Mouse (Mus musculus) neural tube, embryonic 15.5 days (tissue): ENCODE measurements around the gene Gm20716. TPM values are rescaled to one million over a fixed set of nuclear protein-coding genes. Genes with fewer than 3 reads are reported as not detected.
"Not testable (repeated sequence)": the region's sequence is repeated elsewhere in the genome, so short reads cannot be mapped to it uniquely, and the experiment has no call there.

Experiments
- ATAC-seq: fragments of 200-750 bp; cut with Nextera tagmentation; 2 replicates; pipeline ENCODE4 v1.8.0; 2017; ENCODE audit warnings: mild to moderate bottlenecking, moderate TSS enrichment, moderate library complexity; ENCODE audit not compliant: low FRiP score
- H3K27ac ChIP-seq: fragments of 300-500 bp; sonication (generic); replicated peaks from 2 replicates; pipeline ENCODE4 v1.5.1; 2015; ENCODE audit warnings: mild to moderate bottlenecking, inconsistent platforms
- H3K27me3 ChIP-seq: fragments of 300-500 bp; sonication (generic); replicated peaks from 2 replicates; pipeline ENCODE4 v1.6.1; 2015; ENCODE audit warnings: inconsistent platforms
- H3K36me3 ChIP-seq: fragments of 300-500 bp; sonication (generic); 2 replicates; pipeline ENCODE4 v1.6.1; 2015; ENCODE audit warnings: inconsistent platforms
- H3K4me1 ChIP-seq: fragments of 300-500 bp; sonication (generic); 2 replicates; pipeline ENCODE4 v1.6.1; 2015; ENCODE audit warnings: inconsistent platforms
- H3K4me2 ChIP-seq: fragments of 300-500 bp; sonication (generic); 2 replicates; pipeline ENCODE4 v1.6.1; 2015; ENCODE audit warnings: inconsistent platforms, mild to moderate bottlenecking, moderate library complexity
- H3K4me3 ChIP-seq: fragments of 300-500 bp; sonication (generic); replicated peaks from 2 replicates; pipeline ENCODE4 v1.5.1; 2015; ENCODE audit warnings: mild to moderate bottlenecking, inconsistent platforms
- H3K9ac ChIP-seq: fragments of 300-500 bp; sonication (generic); replicated peaks from 2 replicates; pipeline ENCODE4 v1.6.1; 2015; ENCODE audit warnings: mild to moderate bottlenecking, inconsistent platforms
- H3K9me3 ChIP-seq: fragments of 300-500 bp; sonication (generic); replicated peaks from 2 replicates; pipeline ENCODE4 v1.6.1; 2016; ENCODE audit warnings: inconsistent platforms
- WGBS: fragments of 180-500 bp; shearing (Covaris S2); methylation state at CpG from one replicate; pipeline ENCODE4 v1.1.7; 2015; ENCODE audit warnings: mixed read lengths; 5-methylcytosine and 5-hydroxymethylcytosine counted together
- polyA plus RNA-seq: library from polyadenylated mRNA; unstranded; fragments of >200 nt; fragmentation: Nextera tagmentation; extraction: Ambion mirVana; gene quantifications from 2 replicates; pipeline ENCODE4 v1.2.1, GENCODE M21; 2015

Gm20716 gene
- polyA plus RNA-seq, 1 experiment from 2014 or later = 20.7 TPM

GRCm38 (mm10) chr2:168160370-168160930, 69.7 kb downstream of the Gm20716 start:
- Histone ChIP-seq H3K27ac (no peak overlapping the region), H3K27me3 (peaks cover 4% of the 10 kb centered on the region; the same call in 1 of the 2 replicates), H3K4me3 (no peak overlapping the region), H3K4me2 (no peak overlapping the region), H3K9ac (no peak overlapping the region), H3K4me1 (peaks cover 26% of the 10 kb centered on the region), H3K36me3 (no peaks in the 10 kb centered on the region), H3K9me3 (no peaks in the 10 kb centered on the region)
- ATAC-seq = no peak
- WGBS = 89% methylated on average over 9 of the region's 9 CpGs

DNA sequence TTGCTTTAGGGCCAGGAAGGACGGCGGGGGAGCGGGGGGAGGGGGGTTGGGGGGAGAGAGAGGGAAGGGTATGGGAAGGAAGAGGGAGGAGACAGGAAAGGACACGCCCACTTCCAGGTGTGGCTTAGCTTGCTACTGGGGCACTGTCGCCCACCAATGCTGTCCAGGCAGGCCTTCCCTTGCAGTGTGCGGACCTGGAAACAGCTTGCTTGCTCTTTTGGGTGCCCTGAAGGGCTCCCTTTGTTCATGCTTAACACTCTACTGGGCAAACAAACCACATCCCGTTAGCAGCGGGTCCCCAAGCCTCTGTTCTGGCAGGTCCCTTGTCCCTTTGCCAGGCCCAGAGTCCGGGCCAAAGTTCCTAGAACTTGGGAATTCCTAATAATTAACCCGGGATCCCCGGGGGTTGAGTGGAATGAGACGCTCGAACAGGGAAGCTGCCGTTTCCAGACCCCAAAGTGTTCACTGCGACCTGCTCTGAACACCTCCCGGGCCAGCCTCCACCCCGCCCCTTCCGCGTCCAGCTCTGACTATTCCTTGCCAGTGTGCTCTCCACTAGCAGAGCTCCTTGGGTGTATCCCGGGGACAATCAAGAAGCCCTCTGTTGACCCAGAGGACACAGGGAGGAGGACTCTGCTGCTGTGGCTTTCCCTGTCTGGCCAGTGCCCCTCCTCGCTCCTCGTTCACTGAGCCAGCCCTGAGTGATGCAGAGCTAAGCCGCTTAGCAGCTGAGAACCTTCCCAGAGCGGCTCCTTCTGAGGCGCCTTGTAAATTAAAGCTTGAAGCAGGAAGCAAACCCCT, 71.1 kb downstream of the Gm20716 start:
- 0 out of 2 replicates have a peak, but pooled peaks have one; percentile 40 for ATAC-seq
- H3K36me3 ChIP-seq = no peaks in the 10 kb centered on the region
- 6% methylated on average over 22 of the region's 25 CpGs for WGBS
- H3K4me1 ChIP-seq = peaks cover 35% of the 10 kb centered on the region
- H3K27ac ChIP-seq = no peak overlapping the region
- H3K4me2 ChIP-seq = peak overlapping the region; percentile 53
- 0 out of 2 replicates have a peak overlapping the region, but pooled peaks have one; percentile 3 for H3K9ac ChIP-seq
- no peaks in the 10 kb centered on the region for H3K9me3 ChIP-seq
- peak overlapping the region; percentile 9 for H3K4me3 ChIP-seq
- H3K27me3 ChIP-seq = peaks cover 4% of the 10 kb centered on the region; the same call in 1 of the 2 replicates

DNA sequence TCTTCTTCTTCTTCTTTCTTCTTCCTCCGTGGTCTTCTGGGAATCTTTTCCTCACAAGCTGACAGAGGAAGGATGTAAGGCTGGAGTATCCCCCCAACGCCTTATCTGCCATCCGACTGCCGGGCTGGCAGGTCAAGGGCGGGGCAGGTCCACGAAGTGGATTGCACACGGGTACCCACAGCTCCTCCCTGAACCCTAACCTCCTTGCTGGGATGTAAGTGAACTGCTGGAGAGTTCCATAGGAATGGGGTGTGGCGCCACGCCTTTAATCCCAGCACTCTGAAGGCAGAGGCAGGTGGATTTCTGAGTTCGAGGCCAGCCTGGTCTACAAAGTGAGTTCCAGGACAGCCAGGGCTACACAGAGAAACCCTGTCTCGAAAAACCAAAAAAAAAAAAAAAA, 72.2 kb downstream of the Gm20716 start:
- not testable (repeated sequence) for H3K27ac ChIP-seq, H3K9ac ChIP-seq, H3K27me3 ChIP-seq, H3K4me3 ChIP-seq, ATAC-seq, H3K4me2 ChIP-seq, H3K36me3 ChIP-seq, H3K9me3 ChIP-seq
- peaks cover 36% of the 10 kb centered on the region for H3K4me1 ChIP-seq
- 67% methylated on average over 10 of the region's 11 CpGs for WGBS

- Histone ChIP-seq H3K27me3 (0 out of 2 replicates have a peak, but pooled peaks cover 4% of the 10 kb centered on the region), H3K9ac (no peak overlapping the region), H3K27ac (no peak overlapping the region), H3K4me1 (peaks cover 29% of the 10 kb centered on the region), H3K36me3 (no peaks in the 10 kb centered on the region), H3K4me2 (no peak overlapping the region), H3K9me3 (no peaks in the 10 kb centered on the region), H3K4me3 (no peak overlapping the region)
- ATAC-seq = no peak
- 49% methylated on average over 14 of the region's 14 CpGs for WGBS
These were observed 73.8 kb downstream of the Gm20716 start for GRCm38 (mm10) chr2:168156361-168156760.

GRCm38 (mm10) chr2:168155666-168156065, 74.5 kb downstream of the Gm20716 start:
- 86% methylated on average over 7 of the region's 7 CpGs for WGBS
- Histone ChIP-seq H3K27me3 (0 out of 2 replicates have a peak, but pooled peaks cover 4% of the 10 kb centered on the region), H3K36me3 (no peaks in the 10 kb centered on the region), H3K4me3 (no peak overlapping the region), H3K9ac (no peak overlapping the region), H3K4me2 (no peak overlapping the region), H3K27ac (no peak overlapping the region), H3K9me3 (no peaks in the 10 kb centered on the region), H3K4me1 (peaks cover 27% of the 10 kb centered on the region)
- no peak for ATAC-seq

DNA sequence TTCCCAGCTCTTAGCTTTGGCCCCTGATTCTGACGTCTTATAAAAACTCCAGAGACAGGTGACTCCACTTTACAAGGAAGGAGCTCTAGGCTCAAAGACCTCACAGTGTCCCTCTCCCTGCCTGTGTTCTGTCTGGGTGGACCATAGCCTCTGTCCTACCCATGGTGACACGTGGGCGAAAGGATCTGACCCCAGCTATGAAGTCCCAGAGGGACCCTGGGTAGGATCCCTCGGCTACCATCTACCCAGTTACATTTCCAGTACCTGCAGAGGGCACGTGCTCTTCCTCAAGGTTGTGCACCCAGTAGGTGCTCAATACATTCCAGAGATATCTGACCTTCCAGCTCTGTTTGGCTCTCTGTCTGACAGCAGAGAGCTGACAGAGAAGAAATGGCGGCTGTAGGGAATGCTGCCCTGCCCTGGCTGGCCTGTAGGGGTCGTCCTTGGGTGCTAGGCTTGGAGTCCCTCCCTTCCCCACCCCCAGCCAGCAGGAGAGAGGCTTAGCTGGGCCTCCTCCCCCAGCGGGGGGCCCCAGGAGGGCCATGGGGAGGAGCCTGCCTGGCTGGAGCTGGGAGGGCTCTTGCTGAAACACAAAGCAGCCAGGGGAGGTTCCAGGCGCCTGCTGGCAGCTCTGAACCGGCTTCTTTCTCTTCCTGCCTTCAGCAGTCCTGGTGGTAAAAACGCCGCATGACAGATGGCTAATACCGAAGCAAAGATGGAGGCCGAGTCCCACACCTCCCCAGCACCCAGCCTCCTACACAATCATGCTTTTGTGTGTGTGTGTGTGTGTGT, 75.9 kb downstream of the Gm20716 start:
- peaks cover 19% of the 10 kb centered on the region for H3K4me1 ChIP-seq
- WGBS = 23% methylated on average over 14 of the region's 14 CpGs
- H3K4me3 ChIP-seq = no peak overlapping the region
- H3K36me3 ChIP-seq = no peaks in the 10 kb centered on the region
- no peaks in the 10 kb centered on the region for H3K27me3 ChIP-seq
- peak overlapping the region; percentile 10; the same call in 1 of the 2 replicates for H3K27ac ChIP-seq
- no peak overlapping the region for H3K9ac ChIP-seq
- peak overlapping the region; percentile 19 for H3K4me2 ChIP-seq
- H3K9me3 ChIP-seq = no peaks in the 10 kb centered on the region
- ATAC-seq = peak; percentile 77

- Histone ChIP-seq H3K9me3 (no peaks in the 10 kb centered on the region), H3K27me3 (no peaks in the 10 kb centered on the region), H3K36me3 (no peaks in the 10 kb centered on the region), H3K4me3 (no peak overlapping the region), H3K27ac (no peak overlapping the region), H3K4me2 (no peak overlapping the region), H3K9ac (no peak overlapping the region), H3K4me1 (peaks cover 2% of the 10 kb centered on the region; the same call in 1 of the 2 replicates)
- 90% methylated on average over 8 of the region's 8 CpGs for WGBS
- no peak for ATAC-seq
These were observed 80.9 kb downstream of the Gm20716 start for GRCm38 (mm10) chr2:168149241-168149640.

DNA sequence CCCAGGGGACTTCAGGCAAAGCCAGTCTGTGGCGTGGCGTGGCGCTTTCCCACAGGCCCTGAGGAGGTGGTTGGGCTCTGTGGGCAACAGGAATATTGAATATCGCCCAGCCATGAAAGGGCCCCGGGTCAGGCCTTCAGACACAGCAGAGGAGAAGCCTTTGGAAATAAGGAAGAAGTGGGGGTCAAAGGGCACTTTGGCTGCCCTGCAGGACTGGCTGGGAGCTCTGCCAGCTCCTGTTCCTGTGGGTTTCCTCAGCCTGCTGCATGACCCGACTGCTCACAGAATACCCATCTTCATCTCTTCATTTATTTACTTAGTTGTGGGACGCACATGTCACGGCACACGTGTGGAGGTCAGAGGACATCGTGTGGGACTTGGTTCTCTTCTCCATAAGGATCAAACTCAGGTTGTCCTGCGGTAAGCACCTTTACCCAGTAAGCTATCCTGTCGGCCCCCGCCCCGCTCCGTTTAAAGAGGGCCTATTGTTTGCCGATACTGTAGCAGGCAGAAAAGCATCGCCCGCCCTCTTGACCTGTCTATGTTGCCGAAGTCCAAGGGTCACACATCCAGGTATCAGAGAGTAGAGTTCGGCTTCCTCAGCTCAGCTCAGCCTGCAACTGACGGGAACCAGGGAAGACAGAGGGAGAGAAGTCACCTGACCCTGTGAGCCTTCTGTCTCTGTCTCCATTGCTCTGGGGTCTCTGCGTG, 82.3 kb downstream of the Gm20716 start:
- no peak for ATAC-seq
- H3K4me2 ChIP-seq = no peak overlapping the region
- H3K27me3 ChIP-seq = no peaks in the 10 kb centered on the region
- 75% methylated on average over 22 of the region's 22 CpGs for WGBS
- H3K4me1 ChIP-seq = peaks cover 8% of the 10 kb centered on the region; the same call in 1 of the 2 replicates
- no peak overlapping the region for H3K4me3 ChIP-seq
- H3K27ac ChIP-seq = no peak overlapping the region
- H3K9ac ChIP-seq = no peak overlapping the region
- no peaks in the 10 kb centered on the region for H3K36me3 ChIP-seq
- no peaks in the 10 kb centered on the region for H3K9me3 ChIP-seq

GRCm38 (mm10) chr2:168145437-168145836, 84.7 kb downstream of the Gm20716 start:
- Histone ChIP-seq H3K9me3 (no peaks in the 10 kb centered on the region), H3K27me3 (no peaks in the 10 kb centered on the region), H3K4me2 (no peak overlapping the region), H3K4me3 (no peak overlapping the region), H3K4me1 (peaks cover 8% of the 10 kb centered on the region; the same call in 1 of the 2 replicates), H3K36me3 (no peaks in the 10 kb centered on the region), H3K27ac (no peak overlapping the region), H3K9ac (no peak overlapping the region)
- WGBS = 84% methylated on average over 2 of the region's 2 CpGs
- no peak for ATAC-seq

GRCm38 (mm10) chr2:168143794-168144193, 86.4 kb downstream of the Gm20716 start:
- whole genome bisulfite sequencing = 25% methylated on average over 5 of the region's 5 CpGs
- H3K9ac ChIP-seq = no peak overlapping the region
- no peak overlapping the region for H3K27ac ChIP-seq
- H3K4me2 ChIP-seq = no peak overlapping the region
- peak; percentile 35; the same call in 1 of the 2 replicates for ATAC-seq
- H3K4me1 ChIP-seq = peaks cover 8% of the 10 kb centered on the region; the same call in 1 of the 2 replicates
- no peaks in the 10 kb centered on the region for H3K27me3 ChIP-seq
- no peaks in the 10 kb centered on the region for H3K36me3 ChIP-seq
- H3K9me3 ChIP-seq = no peaks in the 10 kb centered on the region
- no peak overlapping the region for H3K4me3 ChIP-seq

GRCm38 (mm10) chr2:168137161-168137560, 93.0 kb downstream of the Gm20716 start:
- Histone ChIP-seq H3K4me2 (no peak overlapping the region), H3K9ac (no peak overlapping the region)

More at GRCm38 (mm10) chr2:168137161-168137560, 93.0 kb downstream of the Gm20716 start:
- H3K4me3 ChIP-seq = no peak overlapping the region
- no peaks in the 10 kb centered on the region for H3K36me3 ChIP-seq
- ATAC-seq = no peak
- H3K9me3 ChIP-seq = no peaks in the 10 kb centered on the region
- 0 out of 2 replicates have a peak overlapping the region, but pooled peaks have one; percentile 18 for H3K27ac ChIP-seq
- no peaks in the 10 kb centered on the region for H3K27me3 ChIP-seq
- no peaks in the 10 kb centered on the region for H3K4me1 ChIP-seq
- WGBS = 64% methylated on average over 15 of the region's 15 CpGs
